Mouse (Mus musculus): ENCODE measurements around the gene Crim1.

Gene Crim1

GRCm38 (mm10) chr17:78286021-78286420 is 86.0 kb downstream of the Crim1 start:
- DNase-seq (ENCODE audit: low read depth, low spot score): no peak

DNA sequence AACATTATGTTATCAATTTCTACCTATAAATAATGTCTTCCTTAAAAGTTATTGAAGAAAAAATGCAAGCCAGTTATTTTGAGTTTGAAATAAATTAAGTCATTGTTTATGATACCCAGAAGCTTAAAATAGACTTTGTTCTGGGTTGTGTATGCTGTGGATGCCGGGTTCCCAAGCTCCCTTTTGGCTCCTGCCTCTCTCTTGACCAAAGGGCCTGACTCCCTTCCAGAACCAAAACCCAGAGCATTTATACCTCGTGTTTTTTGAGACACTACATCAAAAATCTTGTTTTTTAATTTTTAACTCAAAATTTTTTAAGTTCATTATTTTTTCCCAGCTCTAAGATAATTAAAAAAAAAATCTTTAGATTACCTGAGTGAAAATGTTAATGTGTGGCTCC is 87.3 kb downstream of the Crim1 start:
- DNase-seq (ENCODE audit: low read depth, low spot score): no peak

- no peak for DNase-seq (ENCODE audit: low read depth, low spot score)
Observed at GRCm38 (mm10) chr17:78290153-78290876, 90.3 kb downstream of the Crim1 start.

DNA sequence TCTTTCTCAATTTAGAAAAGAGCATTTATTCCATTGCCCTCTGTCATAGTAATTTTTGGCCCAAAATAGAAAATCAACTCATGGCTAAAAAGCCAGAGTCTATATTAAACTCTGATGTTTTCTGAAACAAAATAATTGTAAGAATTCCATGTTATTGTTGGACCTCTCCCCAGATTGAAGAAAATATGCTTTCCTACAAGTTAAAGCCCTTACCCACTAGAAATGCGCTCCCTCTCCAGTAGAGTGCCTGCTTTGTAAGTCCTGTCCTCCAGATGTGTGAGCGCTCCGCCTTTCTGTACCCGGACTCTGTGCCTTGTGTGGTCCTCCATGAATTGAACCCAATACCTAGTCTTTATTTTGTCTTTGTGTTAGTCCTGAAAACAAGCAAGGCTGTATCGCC is 91.0 kb downstream of the Crim1 start:
- DNase-seq (ENCODE audit: low read depth, low spot score): no peak

GRCm38 (mm10) chr17:78292301-78292700 is 92.3 kb downstream of the Crim1 start:
- DNase-seq (ENCODE audit: low read depth, low spot score): no peak

DNA sequence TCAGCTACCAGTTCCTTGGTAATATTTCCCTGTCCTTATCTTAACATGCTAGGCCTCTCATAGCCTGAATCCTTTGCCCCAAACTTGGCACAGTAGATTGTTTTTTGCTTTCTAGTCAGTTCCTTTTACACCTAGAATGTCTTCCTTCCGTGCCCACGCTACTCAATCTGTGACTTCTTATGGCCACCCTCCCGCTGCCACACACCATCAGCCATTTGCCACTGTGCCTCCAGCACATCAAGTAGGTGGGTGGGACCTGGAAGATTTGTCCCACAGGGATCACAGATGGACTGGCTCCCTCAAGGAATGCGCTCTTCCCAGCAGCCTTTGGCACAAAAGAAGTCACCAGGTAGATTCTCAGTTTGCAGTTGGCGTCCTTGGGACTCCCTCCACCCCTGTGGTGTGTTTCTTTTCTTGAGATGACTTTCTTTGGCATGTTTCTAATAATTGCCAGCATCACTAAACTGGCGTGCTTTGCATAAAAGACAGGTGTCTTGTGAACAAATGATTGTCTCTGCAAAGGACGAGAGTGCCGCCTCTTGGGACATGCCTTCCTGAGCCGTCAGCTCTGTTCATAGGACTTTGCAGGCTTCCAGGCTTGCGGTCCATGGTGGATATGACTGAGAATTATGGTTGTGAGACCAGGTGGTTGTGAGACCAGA is 92.9 kb downstream of the Crim1 start:
- DNase-seq (ENCODE audit: low read depth, low spot score): no peak

- DNase-seq (ENCODE audit: low read depth, low spot score): no peak
Observed at GRCm38 (mm10) chr17:78295979-78296378, 95.9 kb downstream of the Crim1 start.

DNA sequence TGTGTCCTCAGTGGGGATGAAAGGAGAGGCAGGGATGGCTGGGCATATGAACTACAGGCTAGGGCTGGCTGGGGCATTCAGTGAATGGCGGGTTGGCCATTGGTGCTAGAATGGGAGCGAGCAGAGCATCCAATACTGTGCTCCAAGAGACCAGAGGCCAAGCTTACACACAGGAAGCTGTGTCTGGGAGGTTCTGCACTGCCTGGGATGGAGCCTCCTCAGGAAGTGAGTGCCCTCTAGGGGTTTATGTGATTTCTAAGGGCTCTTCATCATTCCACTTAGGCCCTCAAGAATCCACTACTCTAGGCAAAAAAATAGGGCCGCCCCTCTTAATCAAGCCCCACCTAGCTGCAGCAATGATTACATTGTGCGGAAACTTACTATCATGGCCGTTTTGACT is 98.1 kb downstream of the Crim1 start:
- DNase-seq (ENCODE audit: low read depth, low spot score): no peak

- no peak for DNase-seq (ENCODE audit: low read depth, low spot score)
Observed at GRCm38 (mm10) chr17:78298967-78299540, 99.0 kb downstream of the Crim1 start.

DNA sequence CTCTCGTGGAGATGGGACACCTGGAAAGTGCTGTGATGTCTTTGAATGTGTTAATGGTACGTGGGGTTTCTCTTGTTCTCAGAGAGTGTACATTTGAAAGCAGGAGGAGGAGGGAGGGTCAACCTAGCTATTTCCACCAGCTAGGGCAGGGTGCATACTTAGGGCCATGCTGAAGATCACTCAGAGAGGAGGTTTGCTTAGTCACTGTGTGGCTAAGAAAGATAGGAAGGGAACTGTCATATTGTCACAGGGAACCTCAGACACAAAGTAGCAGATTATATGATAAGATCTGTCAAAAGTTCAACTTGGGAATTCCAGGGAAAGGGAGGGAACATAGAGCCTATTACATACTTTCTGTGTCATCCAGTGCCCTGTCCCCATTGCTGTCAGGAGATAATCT is 103.0 kb downstream of the Crim1 start:
- no peak for DNase-seq (ENCODE audit: low read depth, low spot score)

- DNase-seq (ENCODE audit: low read depth, low spot score): no peak
Observed at GRCm38 (mm10) chr17:78304059-78304458, 104.0 kb downstream of the Crim1 start.

DNA sequence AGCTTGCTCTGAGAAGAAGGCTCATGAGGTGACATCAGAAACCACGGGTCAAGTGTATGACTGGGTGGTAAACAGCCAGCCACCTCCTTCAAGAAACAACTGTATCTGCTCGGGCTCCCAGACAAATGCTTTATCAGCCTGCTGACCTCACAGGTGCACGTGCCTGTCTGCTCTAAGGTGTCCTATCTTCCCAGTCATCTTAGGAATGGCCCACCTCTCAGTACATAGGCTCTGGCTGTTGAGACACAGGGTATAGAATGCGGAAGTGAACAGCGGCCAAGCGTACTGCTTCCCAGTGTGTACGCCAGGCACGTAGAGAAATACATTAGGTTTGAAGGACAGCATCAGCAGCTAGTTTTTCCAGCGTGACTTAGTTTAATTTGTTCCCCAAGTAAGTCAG is 106.4 kb downstream of the Crim1 start:
- DNase-seq (ENCODE audit: low read depth, low spot score): no peak

GRCm38 (mm10) chr17:78308221-78308620 is 108.2 kb downstream of the Crim1 start:
- DNase-seq (ENCODE audit: low read depth, low spot score): no peak

GRCm38 (mm10) chr17:78313006-78313405 is 113.0 kb downstream of the Crim1 start:
- DNase-seq (ENCODE audit: low read depth, low spot score): no peak

- DNase-seq (ENCODE audit: low read depth, low spot score): no peak
Observed at GRCm38 (mm10) chr17:78313612-78314011, 113.6 kb downstream of the Crim1 start.

DNA sequence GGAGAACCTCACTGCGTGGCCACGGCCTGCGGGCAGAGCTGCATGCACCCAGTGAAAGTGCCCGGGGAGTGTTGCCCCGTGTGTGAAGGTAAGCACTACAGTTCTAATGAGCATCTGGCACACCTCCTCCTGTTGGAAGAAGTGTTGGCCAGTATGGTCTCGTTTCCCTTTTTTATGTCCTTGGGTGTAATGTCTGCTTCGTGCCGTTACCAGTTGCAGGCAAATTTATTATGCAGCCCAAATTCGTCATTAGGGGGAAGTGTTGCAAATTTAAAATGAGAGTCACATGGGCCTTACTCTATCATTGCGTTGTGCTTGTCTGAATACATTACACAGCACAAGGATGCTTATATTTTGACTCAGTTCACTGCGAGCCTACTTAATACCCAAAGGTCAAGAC is 115.6 kb downstream of the Crim1 start:
- no peak for DNase-seq (ENCODE audit: low read depth, low spot score)

GRCm38 (mm10) chr17:78317381-78317780 is 117.3 kb downstream of the Crim1 start:
- DNase-seq (ENCODE audit: low read depth, low spot score): no peak

DNA sequence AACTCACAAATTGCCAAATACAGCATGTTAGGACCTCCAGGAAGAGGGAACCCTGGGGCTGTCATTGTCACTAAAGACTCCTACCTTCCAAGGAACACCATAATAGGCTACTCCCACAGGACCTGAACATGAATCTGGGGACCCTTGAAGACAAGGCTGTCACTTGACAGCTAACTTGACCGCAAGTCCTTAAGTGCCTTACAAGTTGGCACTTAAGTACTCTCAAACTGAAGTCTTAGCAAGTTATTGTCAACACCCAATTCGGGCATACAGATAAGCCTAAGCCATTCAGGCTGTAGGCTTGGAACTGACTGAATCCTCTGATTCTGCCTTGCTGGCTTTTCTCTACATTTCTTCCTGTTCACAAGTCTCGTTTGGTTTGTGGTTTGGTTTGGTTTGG is 118.8 kb downstream of the Crim1 start:
- DNase-seq (ENCODE audit: low read depth, low spot score): no peak

DNA sequence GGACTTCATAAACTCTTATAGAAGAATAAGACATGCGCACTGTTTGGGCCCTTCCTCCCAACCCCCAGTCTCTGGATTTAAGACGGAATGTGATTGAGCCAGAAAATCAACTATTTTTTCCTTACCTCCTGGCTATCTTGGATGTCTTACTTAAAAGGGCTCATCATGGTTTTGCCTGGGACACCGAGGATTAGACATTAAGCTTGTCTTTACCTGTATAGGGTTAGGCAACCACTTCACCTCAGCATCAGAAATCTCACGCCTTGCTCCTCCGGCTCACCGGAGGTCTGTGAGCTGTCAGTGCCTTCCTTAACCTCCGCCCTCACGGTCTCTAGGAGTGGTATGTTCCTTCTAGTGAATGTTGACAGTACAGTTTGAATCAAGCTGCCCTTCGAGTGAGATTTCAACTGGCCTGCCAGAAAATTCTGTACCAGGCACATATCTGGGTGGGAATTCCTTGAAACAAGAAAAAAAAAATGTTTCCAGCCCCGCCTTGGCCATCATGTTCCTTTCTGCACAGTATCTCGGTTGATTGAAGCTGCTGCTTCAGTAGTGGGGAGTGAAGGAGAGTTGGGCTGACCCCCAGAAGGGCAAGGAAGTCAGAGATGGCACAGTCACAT is 121.3 kb downstream of the Crim1 start:
- no peak for DNase-seq (ENCODE audit: low read depth, low spot score)

- DNase-seq (ENCODE audit: low read depth, low spot score): no peak
Observed at GRCm38 (mm10) chr17:78322369-78323335, 122.6 kb downstream of the Crim1 start.

DNA sequence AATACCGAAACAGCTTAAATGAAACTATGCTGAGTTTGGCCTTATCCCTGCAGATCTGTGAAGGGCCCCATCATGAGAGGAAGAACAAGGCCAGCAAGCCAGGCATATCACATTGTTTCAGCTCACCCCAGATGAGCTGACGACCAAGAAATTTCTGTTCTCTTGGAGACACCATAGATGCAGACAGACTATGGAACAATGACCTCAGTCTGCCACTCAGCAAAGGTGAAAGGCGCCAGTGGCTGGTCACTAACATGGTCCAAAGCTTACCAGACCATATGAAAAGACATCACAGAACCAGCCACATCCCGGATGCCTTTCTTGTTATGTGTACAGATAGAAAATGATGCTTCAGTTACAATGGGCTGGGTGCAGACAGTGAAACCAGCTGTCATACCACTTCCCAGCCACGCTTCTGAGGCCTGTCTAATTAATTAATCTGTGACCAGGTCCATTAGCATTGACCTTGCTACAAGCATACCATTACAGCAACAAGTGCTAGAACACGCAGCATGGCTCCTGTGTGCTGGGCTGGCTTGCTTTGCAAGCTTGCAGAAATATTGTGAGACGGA is 125.8 kb downstream of the Crim1 start:
- no peak for DNase-seq (ENCODE audit: low read depth, low spot score)

Measured in retina, postnatal 7 days (tissue).